8 mouse cellular contexts compared by ENCODE assay signal in the genomic region with DNA sequence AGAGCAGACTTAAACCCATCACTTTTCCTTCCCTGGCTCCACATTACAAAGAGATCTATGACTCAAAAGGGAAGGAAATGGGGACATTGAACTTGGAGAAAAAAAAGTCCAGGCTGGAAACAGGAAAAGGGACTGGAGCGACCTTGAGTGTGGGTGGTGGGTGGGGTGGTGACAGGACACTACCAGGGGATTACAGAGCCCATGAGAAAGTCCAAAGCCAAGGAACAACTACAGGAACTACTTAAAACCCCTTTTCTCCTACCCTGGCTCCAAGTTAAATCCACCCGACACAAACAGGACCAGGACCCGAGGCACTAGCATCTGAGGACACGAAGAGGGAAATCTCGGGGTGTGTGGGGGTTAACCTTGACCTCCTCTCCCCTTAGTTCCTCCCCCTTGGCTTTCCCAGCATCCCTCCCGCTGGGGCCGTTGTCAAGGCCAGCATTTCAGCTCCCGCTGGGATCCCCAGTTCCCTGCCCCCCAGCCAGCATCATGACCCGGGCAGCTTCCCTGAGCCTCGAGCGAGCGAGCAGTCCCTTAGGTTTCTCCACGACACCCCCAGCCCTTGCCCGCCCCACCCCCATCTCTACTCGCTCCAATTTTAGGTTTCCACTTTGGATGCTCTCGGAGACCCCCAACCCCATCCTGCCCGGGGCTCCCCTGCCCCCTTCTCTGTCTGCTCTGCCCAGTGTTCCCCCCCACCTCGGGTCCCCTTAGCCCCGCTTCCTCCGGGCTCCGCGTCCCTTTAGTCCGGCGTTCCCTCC. TPM values are rescaled to one million over a fixed set of nuclear protein-coding genes. Genes with fewer than 3 reads are reported as not detected.
DNase-seq lines count a peak whose midpoint lies in the region; ATAC-seq and TF ChIP-seq lines count a peak whose summit lies in the region.

No protein-coding gene starts in this region.

- peak overlapping the region; percentile 92 for H3K27ac ChIP-seq in embryonic facial prominence, embryonic 10.5 days (replicated peaks)
- H3K27ac ChIP-seq in heart, embryonic 13.5 days (replicated peaks): peak overlapping the region; percentile 98
- H3K27ac ChIP-seq in kidney, postnatal 0 days: peak overlapping the region; percentile 97

- under 1% methylated on average over 24 of the region's 24 CpGs for WGBS in embryonic facial prominence, embryonic 10.5 days
- WGBS in heart, embryonic 13.5 days: under 1% methylated on average over 22 of the region's 24 CpGs
- under 1% methylated on average over 22 of the region's 24 CpGs for WGBS in kidney, postnatal 0 days

- peaks cover 18% of the 10 kb centered on the region for H3K27me3 ChIP-seq in embryonic facial prominence, embryonic 10.5 days (replicated peaks; ENCODE audit: low read depth, poor library complexity, severe bottlenecking)
- no peaks in the 10 kb centered on the region for H3K27me3 ChIP-seq in heart, embryonic 13.5 days (replicated peaks)
- no peaks in the 10 kb centered on the region for H3K27me3 ChIP-seq in kidney, postnatal 0 days (ENCODE audit: insufficient read depth, low read length)

- peak; percentile 88 to 94 for DNase-seq in adrenal gland, adult (ENCODE audit: inconsistent age in 2 of 2, low spot score in 1 of 2)
- peak; percentile 63 for DNase-seq in embryonic facial prominence, embryonic 10.5 days (ENCODE audit: low spot score)
- peak; percentile 75 for DNase-seq in kidney, postnatal 0 days (ENCODE audit: low spot score)
- peak; percentile 79 for DNase-seq in lung, postnatal 10 days
- peak; percentile 75 for DNase-seq in retina, postnatal 1 day
- no peak for DNase-seq in natural killer cell, adult 2 months (ENCODE audit: low spot score in 2 of 2)

- H3K4me1 ChIP-seq in embryonic facial prominence, embryonic 10.5 days: peaks cover 55% of the 10 kb centered on the region
- H3K4me1 ChIP-seq in heart, embryonic 13.5 days: peaks cover 55% of the 10 kb centered on the region
- H3K4me1 ChIP-seq in kidney, postnatal 0 days (replicated peaks; ENCODE audit: insufficient read depth, low read length): peaks cover 22% of the 10 kb centered on the region

- ATAC-seq in CD4-positive, CD25-positive, alpha-beta regulatory T cell, adult 4 months: peak; percentile 7
- peak; percentile 23; the same call in 1 of the 2 replicates for ATAC-seq in heart, embryonic 13.5 days (ENCODE audit: extremely low read depth, insufficient number of reproducible peaks, low FRiP score, low TSS enrichment)
- ATAC-seq in kidney, postnatal 0 days (replicated peaks; ENCODE audit: low FRiP score, low read depth): peak; percentile 29

- peak overlapping the region; percentile 99 for H3K9ac ChIP-seq in heart, embryonic 13.5 days
- H3K9ac ChIP-seq in kidney, postnatal 0 days (ENCODE audit: low read depth, low read length): peak overlapping the region; percentile 96

- peak overlapping the region; percentile 92 for H3K4me3 ChIP-seq in embryonic facial prominence, embryonic 10.5 days
- H3K4me3 ChIP-seq in heart, embryonic 13.5 days: peak overlapping the region; percentile 99
- peak overlapping the region; percentile 97 for H3K4me3 ChIP-seq in kidney, postnatal 0 days (replicated peaks; ENCODE audit: low read depth, low read length)

- no peaks in the 10 kb centered on the region for H3K36me3 ChIP-seq in embryonic facial prominence, embryonic 10.5 days (replicated peaks)
- H3K36me3 ChIP-seq in heart, embryonic 13.5 days: peaks cover 15% of the 10 kb centered on the region; the same call in 1 of the 2 replicates
- H3K36me3 ChIP-seq in kidney, postnatal 0 days (ENCODE audit: insufficient read depth, low read length): no peaks in the 10 kb centered on the region

- no peak for TF ChIP-seq CTCF in kidney, postnatal 0 days (IDR thresholded peaks at IDR 0.05; ENCODE audit: low read depth)

- no peaks in the 10 kb centered on the region for H3K9me3 ChIP-seq in embryonic facial prominence, embryonic 10.5 days
- no peaks in the 10 kb centered on the region for H3K9me3 ChIP-seq in heart, embryonic 13.5 days
- no peaks in the 10 kb centered on the region for H3K9me3 ChIP-seq in kidney, postnatal 0 days (replicated peaks; ENCODE audit: low read length)

- peak overlapping the region; percentile 91 for H3K4me2 ChIP-seq in heart, embryonic 13.5 days
- H3K4me2 ChIP-seq in kidney, postnatal 0 days (ENCODE audit: low read length): peak overlapping the region; percentile 92

RNA-seq across cellular contexts. Expression of gene Wsb2, which starts 0.6 kb away (rescaled TPM):
- polyA plus RNA-seq in CD4-positive, CD25-positive, alpha-beta regulatory T cell, adult 4 months (2017; shearing (Covaris generic)): 10 to 100 TPM in 1 of 2 experiments, 1 to 10 TPM in 1; 8.2 to 16.3 TPM
- 42.0 and 47.3 TPM in 2 replicates for polyA plus RNA-seq in embryonic facial prominence, embryonic 10.5 days (2016; fragmentation: Nextera tagmentation; extraction: Ambion mirVana)
- 74.2 and 79.3 TPM in 2 replicates for polyA plus RNA-seq in heart, embryonic 13.5 days (2015; fragmentation: Nextera tagmentation; extraction: Ambion mirVana)
- 89.3 and 92.2 TPM in 2 replicates for polyA plus RNA-seq in kidney, postnatal 0 days (2015; fragmentation: Nextera tagmentation; extraction: Ambion mirVana)

RNA-seq across cellular contexts. Expression of gene Rfc5, which starts 32.3 kb away (rescaled TPM):
- 10 to 100 TPM; 20.4 to 22.9 TPM for polyA plus RNA-seq in CD4-positive, CD25-positive, alpha-beta regulatory T cell, adult 4 months (2017; shearing (Covaris generic))
- 135 TPM in 2 replicates for polyA plus RNA-seq in embryonic facial prominence, embryonic 10.5 days (2016; fragmentation: Nextera tagmentation; extraction: Ambion mirVana)
- polyA plus RNA-seq in heart, embryonic 13.5 days (2015; fragmentation: Nextera tagmentation; extraction: Ambion mirVana): 64.3 and 67.7 TPM in 2 replicates
- polyA plus RNA-seq in kidney, postnatal 0 days (2015; fragmentation: Nextera tagmentation; extraction: Ambion mirVana): 54.7 and 60.2 TPM in 2 replicates

RNA-seq across cellular contexts. Expression of gene Vsig10, which starts 37.7 kb away (rescaled TPM):
- 1 to 10 TPM; 5.5 to 8.3 TPM for polyA plus RNA-seq in CD4-positive, CD25-positive, alpha-beta regulatory T cell, adult 4 months (2017; shearing (Covaris generic))
- 3.4 and 4.0 TPM in 2 replicates for polyA plus RNA-seq in embryonic facial prominence, embryonic 10.5 days (2016; fragmentation: Nextera tagmentation; extraction: Ambion mirVana)
- polyA plus RNA-seq in heart, embryonic 13.5 days (2015; fragmentation: Nextera tagmentation; extraction: Ambion mirVana): 7.6 and 8.1 TPM in 2 replicates
- 9.5 and 11.6 TPM in 2 replicates for polyA plus RNA-seq in kidney, postnatal 0 days (2015; fragmentation: Nextera tagmentation; extraction: Ambion mirVana)

RNA-seq across cellular contexts. Expression of gene Ksr2, which starts 57.3 kb away (rescaled TPM):
- under 1 TPM; 0.79 to 0.99 TPM for polyA plus RNA-seq in CD4-positive, CD25-positive, alpha-beta regulatory T cell, adult 4 months (2017; shearing (Covaris generic))
- 0.24 and 0.32 TPM in 2 replicates for polyA plus RNA-seq in embryonic facial prominence, embryonic 10.5 days (2016; fragmentation: Nextera tagmentation; extraction: Ambion mirVana)
- 0.07 and 0.13 TPM in 2 replicates for polyA plus RNA-seq in heart, embryonic 13.5 days (2015; fragmentation: Nextera tagmentation; extraction: Ambion mirVana)
- 0.42 and 0.71 TPM in 2 replicates for polyA plus RNA-seq in kidney, postnatal 0 days (2015; fragmentation: Nextera tagmentation; extraction: Ambion mirVana)

Comparison
In these comparisons a context has a peak if more than half of its experiments do, and no peak if none do; other contexts are left out.
1. DNase-seq: peak in adrenal gland, adult (2 of 2), embryonic facial prominence, embryonic 10.5 days (single experiment), kidney, postnatal 0 days (single experiment), lung, postnatal 10 days (single experiment) and retina, postnatal 1 day (single experiment); none in natural killer cell, adult 2 months (0 of 2).
2. Peak in every context shown above with its lines, with median percentiles within 50 percentile points of each other: ATAC-seq, H3K27ac ChIP-seq and H3K4me3 ChIP-seq.